Mouse (Mus musculus) kidney, adult 18-20 months (tissue): ENCODE measurements at regions not wholly inside any gene's neighbourhood (a gene's known extent, or its start where the extent isn't known, plus 50 kb on each side); places are given as distances from the start of the nearest gene placed in this dataset.

Source experiments
- DNase-seq: peaks from one replicate; pipeline ENCODE4 v3.0.0; 2021

DNA sequence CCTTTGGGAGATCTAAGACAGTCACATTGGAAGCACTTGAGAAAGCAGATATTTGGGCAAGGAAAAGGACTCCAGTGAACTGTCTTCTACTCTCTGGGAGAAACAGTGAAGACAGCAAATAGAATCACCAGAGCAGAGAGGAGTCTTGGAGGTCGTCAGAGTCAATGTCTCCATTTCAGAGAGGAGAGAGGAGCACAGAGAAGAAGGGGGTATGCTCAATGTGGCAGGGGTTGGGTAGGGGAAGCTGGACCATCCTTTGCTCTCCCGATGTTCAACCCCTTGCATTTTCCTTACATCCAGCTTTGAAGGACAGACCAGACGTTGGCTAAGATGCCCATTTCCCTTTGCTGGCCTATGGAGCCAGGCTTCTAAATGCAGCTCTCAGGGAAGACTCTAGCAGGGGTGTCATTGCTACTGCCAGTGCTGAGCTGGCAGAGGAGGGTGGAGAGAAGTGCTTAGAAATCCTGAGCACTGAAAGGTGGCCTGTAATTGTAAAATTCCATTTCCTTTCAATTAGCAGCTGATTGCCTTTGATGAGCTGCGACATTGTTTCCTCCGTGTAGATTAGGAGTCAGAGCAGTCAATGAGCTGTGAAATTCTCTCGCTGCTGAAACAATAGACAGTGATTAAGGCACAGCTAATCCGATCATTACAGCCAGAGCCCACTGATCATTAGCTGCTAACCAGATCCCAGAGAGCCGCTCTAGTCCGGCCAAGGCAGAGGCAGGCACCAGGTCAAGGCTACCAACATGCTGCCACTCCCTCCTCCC, 449.7 kb downstream of the Insc start:
- no peak for DNase-seq

DNA sequence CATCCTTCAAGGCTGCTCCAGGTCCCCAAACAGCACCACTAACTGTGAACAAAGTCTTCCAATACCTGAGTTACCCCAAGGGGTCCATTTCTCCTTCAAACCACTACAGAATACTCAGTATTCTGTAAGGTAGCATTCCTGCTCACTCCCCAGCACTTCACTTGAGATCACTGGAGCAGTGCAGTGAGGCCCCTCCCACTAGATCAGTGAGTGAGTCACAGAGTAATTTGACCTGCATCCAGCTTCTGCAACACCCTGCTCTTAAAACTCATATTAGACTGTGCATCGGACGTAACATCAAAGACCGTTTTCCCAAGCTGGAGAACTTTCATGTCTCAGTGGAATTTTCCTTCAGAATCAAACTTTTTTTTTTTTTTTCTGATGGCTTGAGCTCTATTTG, 461.4 kb downstream of the Insc start:
- DNase-seq = peak; percentile 16

GRCm38 (mm10) chr7:115206479-115207134, 463.1 kb downstream of the Insc start:
- peak; percentile 18 for DNase-seq

DNA sequence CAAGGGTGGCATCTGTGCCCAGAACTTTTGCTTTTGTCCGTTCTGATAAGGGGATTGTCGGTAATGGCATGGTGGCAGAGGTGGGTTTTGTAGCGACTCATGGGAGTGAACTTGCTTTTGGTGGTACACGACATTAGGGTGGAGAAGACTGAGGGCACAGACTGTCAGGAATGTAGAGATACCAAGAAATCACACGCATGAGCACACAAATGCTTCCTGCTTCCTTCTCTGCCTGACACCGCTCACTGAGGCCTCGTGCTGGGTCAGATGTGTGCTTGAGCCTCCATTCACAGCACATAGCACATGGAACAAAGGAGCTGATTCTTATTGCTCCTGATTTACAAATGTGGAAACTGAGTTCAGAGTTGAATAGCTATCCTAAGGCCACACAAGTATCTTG, 465.3 kb downstream of the Insc start:
- DNase-seq = no peak

- DNase-seq = no peak
Observed at GRCm38 (mm10) chr7:115210012-115210411, 466.5 kb downstream of the Insc start.

GRCm38 (mm10) chr7:115216838-115217237, 473.3 kb downstream of the Insc start:
- DNase-seq = peak; percentile 75

- no peak for DNase-seq
Observed at GRCm38 (mm10) chr7:115217255-115217654, 473.8 kb downstream of the Insc start.

DNA sequence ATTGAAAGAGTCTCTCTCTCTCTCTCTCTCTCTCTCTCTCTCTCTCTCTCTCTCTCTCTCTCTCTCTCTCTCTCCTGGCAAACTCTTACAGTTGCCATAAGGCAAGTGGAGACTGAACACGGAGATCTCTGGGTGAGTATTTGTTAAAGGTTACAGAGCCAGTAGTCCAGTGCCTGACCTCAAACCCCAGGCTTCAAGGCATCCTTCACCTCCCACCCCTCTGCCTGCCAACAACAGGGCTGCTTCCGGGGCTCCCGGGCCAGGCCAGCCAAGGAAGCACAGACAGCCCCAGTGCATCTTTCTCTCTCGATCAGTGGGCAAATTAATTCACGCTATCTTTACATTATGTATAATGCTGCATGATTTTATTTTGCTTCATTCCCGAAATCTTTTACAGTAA, 474.2 kb downstream of the Insc start:
- no peak for DNase-seq

DNA sequence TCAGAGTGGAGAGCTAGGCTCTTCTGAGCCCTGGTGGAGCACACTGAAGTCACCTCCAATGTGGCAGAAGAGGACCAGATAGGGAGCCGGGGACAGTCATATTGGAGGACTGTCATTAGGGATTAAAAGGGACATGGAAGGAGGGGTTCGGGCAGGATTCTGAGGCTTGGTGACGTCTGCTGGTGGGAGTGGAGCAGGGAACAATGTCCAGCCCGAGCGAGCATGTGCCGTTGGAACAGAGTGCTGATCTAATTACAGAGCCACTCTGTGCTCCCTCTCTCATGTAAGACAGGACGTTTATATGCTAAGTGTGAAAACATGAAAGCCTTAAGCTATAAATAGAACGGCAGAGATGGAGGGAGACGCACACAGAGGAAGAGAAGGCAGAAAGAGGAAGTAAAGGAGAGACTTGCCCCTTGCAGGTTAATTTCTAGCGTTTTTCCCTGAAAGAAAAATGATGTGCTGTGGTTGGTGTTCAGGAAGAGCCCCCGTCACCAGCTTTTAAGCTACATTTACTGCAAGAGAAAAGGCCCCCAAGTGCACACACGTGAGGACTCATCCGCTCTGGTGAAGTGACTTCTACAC, 475.2 kb downstream of the Insc start:
- peak; percentile 7 for DNase-seq

- DNase-seq = no peak
Observed at GRCm38 (mm10) chr7:115222642-115223041, 479.1 kb downstream of the Insc start.

GRCm38 (mm10) chr7:115230525-115230924, 487.0 kb downstream of the Insc start:
- no peak for DNase-seq

- no peak for DNase-seq
Observed at GRCm38 (mm10) chr7:115233850-115234436, 490.4 kb downstream of the Insc start.

- DNase-seq = no peak
Observed at GRCm38 (mm10) chr7:115237131-115237530, 493.6 kb downstream of the Insc start.

DNA sequence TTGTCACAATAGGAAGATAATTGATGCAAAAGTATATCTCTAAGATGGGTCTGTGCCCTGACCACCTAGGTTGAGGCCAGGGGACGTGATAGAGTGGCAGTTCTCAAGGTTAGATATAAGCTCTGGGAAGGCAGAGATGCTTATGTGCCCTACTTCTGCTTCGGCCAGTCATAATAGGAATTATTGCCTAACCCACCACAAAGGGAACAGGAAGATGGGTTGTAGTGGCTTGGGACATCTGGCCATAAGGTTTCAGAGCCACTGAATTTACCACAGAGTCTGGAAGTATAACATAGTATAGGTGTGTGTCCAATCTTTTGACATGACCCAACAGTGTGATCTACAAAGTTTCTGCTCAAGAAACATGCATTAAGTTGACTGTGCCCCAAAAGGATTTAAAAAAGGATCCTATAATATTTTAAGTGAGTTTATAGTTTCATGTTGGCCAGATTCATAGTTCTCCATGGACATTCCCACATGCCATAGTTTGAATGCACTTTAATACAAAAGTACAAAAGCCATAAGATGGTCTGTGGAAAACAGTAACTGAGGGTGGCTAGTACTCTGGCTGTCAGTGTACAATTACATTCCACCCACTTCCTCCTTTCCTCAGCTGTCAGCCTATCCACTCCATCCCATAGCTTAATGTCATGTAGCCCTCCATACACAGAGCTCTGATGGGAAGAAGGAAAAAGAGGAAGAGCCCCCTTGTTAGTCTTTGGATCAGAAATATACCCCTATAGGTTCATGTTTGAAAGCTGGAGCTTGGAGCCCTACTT, 508.3 kb downstream of the Insc start:
- DNase-seq = no peak

DNA sequence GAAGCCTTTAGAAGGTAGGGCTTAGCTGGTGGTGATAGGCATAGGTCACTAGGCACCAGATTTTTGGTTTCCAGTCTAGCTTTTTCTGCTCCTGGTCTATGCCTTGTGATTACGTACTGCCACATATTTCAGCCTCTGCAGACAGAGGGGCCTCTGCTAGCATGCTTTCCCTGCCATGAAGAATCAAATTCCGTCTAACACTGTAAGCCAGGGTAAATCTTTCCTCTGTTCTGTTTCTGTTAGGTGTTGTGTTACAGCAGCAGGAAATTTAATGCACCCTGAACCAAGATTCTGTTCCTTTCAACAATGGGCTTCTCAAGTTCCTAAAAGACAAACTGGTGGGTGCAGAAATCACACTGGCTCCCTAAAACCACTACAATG, 508.9 kb downstream of the Insc start:
- no peak for DNase-seq

DNA sequence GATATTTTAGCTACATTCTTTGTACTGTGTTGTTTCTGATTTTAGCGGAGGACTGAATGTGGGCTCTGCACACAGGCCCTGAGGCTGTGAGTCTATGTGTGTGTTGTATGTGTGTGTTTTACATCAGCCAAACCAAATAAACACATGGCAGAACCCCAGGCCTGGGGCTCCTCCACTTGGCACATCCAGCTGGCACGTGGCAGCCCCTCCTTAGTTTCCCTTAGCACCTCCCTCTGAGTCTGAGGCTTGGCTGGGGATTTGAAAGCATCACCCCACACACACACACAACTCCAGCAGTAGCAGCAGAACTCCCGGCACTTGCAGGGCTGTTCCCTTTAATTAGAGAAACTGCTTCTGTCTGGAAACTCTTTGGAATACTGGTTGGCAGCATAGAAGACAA, 515.1 kb downstream of the Insc start:
- no peak for DNase-seq

- no peak for DNase-seq
Observed at GRCm38 (mm10) chr7:115263082-115263481, 519.6 kb downstream of the Insc start.

DNA sequence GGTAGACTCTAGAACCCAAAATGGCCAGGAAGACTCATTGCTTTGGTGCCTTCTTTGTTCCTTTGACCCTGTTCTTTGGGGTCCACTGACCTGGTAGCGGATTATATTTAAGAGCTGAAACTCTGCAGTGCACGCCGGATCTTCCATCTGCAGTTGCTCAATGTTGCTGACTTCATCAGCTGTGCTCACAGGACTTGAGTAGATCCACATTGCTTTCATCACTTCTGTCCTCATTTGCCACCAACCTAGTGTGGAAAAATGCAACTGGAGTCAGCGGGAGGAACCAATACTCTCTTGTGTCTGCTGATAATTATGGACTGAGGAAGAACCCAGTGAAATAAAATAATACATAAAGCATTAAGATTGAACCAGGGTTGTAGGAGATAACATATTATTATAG, 522.6 kb downstream of the Insc start:
- no peak for DNase-seq

DNA sequence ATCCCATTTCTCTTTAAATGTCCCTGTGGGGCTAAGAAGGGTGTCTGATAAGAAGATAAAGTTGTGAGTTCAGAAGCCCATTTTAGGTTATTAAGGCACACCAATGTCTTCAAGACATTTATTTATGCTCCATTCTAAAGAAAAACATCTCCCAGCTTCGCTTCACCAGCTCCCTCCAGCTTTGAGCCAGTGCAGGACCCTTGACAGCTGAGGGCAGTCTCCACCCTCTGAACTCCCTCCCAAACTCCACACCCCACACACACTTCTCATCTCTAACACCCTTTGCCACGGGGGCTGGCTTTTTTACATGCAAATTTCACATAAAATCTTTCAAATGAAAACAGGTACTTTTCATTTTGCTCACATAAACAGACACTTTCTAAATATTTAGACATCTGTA, 527.3 kb downstream of the Insc start:
- no peak for DNase-seq

DNA sequence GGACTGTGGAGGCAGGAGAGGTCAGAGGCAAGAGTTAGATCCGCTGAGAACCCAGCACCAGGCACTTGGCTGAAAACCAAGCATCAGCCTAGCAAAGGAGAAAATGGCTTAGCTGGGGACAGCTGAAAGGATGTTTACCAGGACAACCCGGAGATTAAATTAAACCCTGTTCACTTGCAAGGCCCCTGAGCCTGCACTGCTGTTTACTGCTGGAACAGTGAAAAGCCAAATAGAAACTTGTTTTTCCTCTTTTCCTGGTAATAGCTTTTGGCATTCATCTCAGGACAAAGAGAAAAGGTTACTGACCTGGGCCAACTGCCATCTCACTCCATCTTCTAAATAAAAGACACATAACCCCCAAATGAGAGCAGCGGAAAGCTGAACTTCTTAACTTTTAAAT, 531.3 kb downstream of the Insc start:
- peak; percentile 19 for DNase-seq

DNA sequence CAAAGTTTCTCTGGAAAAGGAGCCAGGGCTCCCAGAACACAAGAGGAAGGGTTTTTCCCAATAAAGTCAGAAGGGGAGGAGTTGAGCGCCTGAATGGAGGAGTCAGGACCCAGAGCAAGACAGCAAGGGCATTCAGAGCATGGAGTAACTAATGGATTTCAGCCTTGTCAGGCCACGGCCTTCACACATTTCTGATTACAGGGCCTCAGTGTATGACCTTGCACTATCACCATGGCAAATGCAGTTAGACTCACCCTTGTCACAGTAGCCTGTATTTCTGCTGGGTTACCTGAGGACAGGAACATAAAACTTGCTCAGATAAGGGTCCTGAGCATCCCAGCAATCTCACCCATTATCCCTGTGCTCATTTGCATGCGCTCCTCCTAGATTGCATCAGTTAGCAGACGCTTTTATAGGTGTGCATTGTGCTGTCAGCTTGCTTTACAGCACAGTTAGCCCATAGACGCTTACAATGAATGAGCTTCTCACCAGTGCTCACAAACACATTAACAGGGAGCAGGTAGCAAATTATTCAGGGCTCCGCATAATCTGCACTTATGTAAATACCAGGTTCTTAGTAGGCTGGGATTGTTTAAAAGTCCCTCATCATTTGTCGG, 547.4 kb downstream of the Insc start:
- DNase-seq = no peak

GRCm38 (mm10) chr7:115294655-115295230, 551.2 kb downstream of the Insc start:
- DNase-seq = no peak
